Mouse (Mus musculus) megakaryocyte, embryonic 14.5 days (primary cell): Measurements from ENCODE around the gene Clk4.

ENCODE experiments used
- FLI1 ChIP-seq: IDR thresholded peaks from 2 replicates; pipeline ENCODE4 v1.6.1; 2012; ENCODE audit warnings: low read length, inconsistent platforms, mixed read lengths
- GATA1 ChIP-seq: IDR thresholded peaks from 3 replicates; pipeline ENCODE4 v1.6.1; 2012; ENCODE audit warnings: mixed read lengths, low read length, inconsistent platforms, borderline replicate concordance

DNA sequence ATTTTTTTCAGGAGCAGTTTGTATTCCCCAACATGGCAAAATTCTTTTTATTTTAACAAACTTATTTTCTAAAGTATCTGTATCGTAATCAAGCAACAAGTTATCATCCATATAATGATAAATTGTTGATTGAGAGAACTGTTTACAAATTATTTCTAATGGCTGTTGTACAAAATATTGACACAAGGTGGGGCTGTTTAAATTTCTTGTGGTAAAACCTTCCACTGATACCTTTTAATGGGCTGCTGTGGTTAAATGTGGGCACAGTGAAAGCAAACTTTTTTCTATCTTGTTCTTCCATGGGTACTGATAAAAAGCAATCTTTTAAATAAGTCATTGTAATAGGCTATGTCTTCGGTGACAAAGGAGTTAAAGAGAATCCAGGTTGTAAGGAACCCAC is 18.6 kb upstream of the Clk4 start:
- TF ChIP-seq FLI1 (no peak), GATA1 (no peak)
